Mouse (Mus musculus) spleen, postnatal 36 days (tissue): ENCODE results near the gene Eif3d.
"Not testable (repeated sequence)": the region's sequence is repeated elsewhere in the genome, so short reads cannot be mapped to it uniquely, and the experiment has no call there.

ENCODE experiments used
- DNase-seq, 2 experiments: peaks; one replicate each; pipeline ENCODE4 v3.0.0; 2022; ENCODE audit warnings: low spot score in 2 of 2, mixed read lengths in 1 of 2

The Eif3d gene

DNA sequence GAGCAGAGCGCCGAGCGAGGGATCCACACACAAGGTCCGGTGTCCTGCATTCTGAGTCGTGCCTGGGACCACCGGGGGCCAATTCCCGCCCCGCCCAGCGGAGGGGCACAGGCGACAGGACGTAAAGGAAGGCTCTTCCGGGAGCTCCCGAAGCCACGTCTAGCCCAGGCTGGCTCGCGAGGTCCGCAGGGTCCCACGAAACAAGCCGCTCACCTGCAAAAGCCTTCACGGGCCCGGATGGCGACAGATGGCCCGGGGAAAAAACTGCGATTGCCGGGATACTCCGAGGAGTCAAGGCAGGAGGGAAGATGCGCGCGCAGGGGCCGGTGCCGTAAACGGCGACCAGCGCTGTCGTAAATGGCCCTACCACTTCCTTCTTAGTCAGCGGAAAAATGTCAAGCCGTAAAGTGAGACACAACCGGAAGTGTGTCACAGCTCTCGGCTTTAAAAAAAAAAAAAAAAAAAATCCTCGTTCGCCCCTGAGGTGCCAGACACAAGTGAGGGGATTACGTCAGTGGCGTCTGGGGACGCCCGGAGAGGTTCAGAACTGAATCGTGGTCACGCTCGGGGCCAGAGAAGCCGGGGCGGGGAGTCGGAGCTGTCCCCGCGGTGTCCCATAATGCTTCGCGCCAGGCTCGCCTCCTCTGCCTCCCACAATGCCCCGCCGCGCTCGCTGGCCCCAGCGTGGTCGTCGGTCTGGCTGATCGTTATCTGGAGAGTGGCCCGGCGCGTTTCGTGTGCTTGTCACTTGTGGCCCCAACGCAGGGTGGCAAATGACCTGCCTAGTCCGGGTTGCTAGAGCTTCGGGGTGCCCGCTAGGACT is at the start of gene Eif3d:
Eif3d (minus strand) TSS at position 344 of the 823 bp plus-strand sequence.
- peak; percentile 92 to 96 for DNase-seq

DNA sequence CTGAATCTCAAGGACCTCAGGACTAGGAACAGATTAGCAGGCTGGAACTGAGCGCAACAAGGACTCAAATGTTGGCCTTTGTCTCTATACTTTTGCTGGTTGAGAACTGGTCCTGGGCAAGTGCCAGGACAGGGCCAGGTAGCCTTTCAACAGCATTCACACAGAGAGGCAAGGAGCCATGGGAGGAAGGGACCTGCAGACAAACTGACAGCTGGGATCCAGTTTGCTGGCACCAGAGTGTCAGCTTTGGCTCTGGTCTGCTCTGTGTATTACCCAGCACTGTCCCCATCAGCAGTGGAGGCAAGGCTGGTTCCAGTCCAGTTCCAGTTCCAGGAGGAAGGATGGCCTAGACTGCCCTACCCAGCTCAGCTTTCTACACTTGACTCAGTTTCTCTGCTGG is 43.4 kb upstream of the Eif3d start:
- no peak for DNase-seq

DNA sequence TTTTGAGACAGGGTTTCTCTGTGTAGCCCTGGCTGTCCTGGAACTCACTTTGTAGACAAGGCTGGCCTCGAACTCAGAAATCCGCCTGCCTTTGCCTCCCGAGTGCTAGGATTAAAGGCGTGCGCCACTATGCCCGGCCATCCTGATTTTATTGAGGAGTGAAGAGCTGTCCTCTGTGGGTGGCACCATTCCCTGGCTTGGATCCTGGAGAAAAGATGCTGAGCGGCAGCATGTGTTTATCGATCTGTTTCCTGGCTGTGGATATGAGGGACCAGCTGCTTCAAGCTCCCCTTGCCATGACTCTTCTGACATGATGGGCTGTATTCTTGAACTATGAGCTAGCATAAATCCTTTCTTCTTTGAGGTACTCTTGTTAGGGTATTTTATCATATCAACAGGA is 37.6 kb upstream of the Eif3d start:
- not testable (repeated sequence) for DNase-seq

DNA sequence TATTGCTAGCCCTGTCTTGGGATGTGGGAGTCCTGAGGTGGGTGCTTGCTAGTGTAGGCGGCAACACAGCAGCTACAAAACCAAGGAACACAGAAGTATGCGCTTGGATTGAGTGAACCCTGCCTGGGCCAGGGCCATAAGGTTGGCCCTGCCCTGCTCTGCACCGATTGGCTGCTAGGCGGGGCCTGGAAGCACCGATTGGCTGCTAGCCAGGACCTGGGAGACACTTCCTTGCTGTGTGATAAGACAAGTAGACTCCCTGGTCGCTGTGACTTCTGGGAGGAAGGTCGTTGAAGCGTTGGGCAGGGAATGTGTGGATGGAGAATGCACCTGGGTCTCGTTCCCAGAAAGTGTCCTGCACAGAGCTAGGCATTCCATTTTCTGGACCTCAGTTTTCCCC is 33.3 kb upstream of the Eif3d start:
- no peak for DNase-seq

DNA sequence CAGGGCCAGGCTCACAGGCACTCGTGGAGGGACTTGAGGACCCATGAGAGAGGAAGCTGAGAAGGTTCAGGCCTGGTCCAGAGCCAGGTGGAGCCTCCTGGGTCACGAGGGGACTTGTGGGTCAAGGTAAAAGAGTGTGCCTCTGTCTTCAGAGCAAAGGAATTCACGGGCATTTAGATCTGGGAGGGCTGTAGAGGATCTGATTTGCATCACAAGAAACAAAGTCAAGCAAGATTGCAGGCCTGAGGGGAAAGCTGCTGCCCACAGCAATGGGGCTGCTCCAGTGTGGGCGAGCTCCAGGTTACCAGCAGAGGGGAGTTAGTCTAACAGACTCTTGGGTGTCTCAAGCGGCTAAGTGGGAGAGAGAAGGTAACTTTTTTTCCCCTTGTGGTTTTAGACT is 30.8 kb upstream of the Eif3d start:
- no peak for DNase-seq

DNA sequence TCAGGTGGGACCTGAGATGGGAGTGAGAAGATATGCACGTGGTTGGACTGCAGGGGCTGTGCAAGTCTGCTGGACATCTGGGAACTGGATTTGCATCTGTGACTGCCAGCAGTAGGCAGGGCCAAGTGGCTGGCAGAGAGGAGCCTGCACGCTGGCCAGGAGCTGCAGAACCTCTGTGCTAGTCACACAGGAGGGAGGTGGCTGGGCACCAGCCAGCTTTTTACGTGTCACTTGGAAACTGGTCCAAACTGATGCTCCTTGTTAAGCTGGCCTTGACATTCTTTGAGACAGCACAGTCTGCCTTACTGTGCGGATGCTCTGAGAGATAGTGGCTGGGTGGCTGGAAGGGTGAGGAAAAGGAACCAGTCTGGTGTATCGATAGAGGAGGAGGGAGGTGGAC is 17.9 kb upstream of the Eif3d start:
- DNase-seq: no peak

DNA sequence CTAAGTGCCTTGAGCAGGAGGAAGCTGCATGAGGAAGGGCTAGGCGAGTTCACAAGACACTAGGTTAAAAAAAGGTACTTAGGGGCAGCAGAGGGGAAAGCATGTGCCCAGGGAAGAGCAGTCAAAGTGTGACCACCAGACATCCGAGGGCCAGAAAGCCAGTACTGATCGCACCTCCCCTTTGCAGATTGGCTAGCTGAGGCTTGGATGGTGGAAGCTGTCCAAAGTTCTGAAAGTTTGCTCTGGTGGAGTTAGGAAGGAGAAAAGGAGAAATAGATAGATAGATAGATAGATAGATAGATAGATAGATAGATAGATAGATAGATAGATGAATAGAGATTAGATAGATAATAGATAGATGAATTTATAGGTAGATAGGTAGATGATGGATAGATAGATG is 12.8 kb upstream of the Eif3d start:
- no peak for DNase-seq

DNA sequence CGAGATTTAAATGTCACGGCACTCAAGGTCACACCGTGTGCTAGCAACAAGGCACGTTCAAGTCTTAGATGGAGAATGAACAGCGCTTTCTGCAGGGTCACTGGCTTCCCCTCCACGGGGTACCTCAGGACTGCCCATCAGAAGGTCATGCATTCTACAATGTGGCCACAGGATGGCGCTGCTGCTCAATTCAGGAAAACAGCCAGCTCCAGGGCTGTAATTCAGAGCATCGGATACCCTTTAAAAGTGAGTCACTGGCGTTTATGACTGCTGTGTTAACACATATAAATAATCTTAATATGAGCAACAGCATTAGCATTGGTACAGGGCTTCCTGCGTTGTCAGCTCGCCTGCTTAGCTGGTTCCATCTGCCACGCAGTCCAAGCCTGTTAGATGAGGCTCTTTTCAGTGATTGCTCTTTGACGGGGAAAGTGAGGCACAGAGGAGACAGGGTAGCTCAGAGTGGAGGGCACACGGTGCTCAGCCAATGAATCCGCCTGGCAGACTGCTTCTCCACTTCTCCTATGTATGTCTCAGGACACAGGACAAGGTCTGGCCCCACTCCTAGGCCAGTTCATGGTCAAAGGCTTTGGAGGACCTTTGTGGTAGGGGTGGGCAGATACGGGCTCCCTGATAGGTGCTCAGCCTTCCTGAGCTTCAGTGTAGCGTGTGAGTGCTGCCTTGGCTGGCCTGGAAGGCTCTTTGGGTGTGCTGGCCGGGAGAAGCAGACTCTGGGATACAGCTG is 11.8 kb upstream of the Eif3d start:
- peak in 1 of 2 experiments; percentile 37 for DNase-seq

DNA sequence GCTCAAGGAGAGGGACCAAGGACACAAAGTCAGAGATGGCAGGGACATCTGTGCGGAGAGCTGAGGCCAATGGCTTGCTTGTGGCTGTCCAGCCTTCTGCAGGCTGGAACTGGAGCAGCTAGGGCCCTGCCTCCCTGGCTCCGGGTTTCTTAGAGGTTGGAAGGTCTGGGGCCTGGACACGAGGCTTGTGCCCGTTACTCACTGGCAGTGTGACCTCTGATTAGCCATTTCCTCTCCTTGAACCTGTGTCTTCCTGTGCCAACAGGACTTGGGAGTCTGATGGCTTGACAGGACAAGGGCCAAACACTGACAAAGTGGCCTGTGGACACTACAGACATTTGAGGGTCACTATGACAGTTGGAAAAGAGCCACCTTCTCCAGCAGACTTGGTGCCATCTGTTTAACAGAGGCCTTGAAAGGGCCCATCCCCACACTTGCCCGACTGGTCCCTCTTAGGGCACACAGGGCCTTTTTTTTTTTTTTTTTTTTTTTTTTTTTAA is 10.6 kb upstream of the Eif3d start:
- DNase-seq: no peak

DNA sequence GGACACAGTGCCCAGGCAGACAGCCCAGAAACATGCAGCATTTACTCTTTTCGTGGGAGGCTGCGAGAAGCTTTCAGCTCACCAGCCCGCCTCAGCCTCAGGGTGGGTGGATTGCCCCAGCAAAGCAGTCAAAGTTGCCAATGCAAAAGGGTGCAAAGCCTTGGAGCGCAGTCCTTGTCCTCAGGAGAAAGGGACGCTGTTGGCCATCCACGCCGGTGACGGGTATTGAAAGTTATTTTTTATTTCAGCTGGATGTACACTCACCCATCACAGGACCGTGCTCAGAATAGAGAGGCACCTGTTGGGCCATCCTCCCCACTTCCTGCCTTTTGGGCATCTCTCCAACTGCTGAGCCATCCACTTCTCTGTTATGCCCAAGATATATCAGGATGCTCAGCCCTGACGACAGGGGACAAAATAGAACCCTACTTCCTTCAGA is 8.8 kb upstream of the Eif3d start:
- no peak for DNase-seq

DNA sequence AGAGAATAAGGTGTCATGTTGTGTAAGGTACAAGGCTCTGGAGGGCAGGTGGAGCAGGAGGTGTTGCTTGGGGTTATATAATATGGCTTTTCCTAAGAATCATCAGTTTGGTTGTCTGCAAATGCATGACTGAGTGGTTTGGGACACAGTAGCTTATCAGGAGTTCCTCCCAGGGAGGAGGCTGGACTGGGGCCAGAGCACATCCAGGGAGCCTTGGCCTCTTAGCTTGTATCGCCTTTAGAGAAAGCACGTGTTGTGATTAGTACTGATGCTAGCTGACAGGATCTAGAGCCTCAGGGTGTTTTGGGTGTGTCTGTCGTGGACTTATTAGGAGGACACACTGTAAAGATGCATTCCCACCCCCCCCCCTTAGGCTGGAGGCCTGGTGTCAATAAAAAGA is 7.0 kb upstream of the Eif3d start:
- DNase-seq: peak in 1 of 2 experiments; percentile 21

DNA sequence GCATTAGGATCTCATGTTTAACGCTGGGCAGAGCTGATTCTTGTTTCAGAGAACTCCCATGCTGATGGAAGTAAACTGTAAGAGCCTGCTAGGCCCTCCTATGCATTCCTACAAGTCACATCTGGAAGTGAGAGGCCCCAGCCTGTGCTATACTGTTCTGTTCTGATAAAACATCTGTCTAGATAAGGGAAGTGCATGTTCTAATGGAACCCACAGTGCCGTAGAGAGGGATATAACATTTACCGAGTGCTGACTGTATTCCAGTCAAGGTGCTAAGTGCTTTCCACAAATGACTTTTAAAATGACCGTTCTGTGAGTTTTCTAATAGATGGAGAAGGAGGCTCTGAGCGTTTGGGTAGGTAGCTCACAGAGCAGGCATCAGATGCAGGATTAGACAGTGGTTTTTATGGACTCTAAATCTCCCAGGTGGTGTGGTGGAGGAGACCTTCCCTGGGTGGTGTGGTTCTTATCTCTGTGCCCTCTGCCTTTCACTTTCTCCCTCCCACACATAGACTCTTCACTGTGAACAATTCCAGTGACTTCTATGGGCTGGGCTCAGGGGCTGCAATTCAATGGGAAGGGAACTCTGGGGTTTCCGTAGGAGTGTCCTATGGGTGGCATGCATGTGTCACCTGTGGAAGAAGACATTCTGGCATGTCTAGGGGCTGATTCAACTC is 3.7 kb upstream of the Eif3d start:
- DNase-seq: no peak

DNA sequence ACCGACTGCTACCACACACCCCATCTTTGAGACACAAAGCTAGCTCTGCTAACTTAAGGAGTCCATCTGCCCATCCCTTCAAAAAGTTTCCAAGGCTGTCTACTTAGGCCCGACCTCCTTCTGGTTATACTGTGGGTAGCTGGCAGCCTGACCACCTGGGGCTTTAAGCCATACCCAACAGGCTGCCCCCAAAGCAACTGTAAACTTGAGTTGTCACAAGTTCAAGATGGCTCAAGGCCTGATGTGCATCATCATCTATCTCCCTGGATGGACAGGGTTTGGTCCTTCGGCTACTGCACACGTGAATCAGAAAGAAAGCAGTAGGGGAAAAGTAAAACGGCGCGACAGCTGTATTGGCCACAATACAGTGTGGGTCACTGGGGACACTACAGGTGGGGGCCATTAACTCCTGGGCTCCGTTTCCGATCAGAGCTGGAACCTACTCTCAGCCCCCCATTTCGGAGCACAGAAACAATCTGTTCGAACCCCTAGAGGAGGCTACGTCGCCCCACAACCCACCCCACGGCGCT is 608 bp downstream of the Eif3d start:
- DNase-seq: no peak

DNA sequence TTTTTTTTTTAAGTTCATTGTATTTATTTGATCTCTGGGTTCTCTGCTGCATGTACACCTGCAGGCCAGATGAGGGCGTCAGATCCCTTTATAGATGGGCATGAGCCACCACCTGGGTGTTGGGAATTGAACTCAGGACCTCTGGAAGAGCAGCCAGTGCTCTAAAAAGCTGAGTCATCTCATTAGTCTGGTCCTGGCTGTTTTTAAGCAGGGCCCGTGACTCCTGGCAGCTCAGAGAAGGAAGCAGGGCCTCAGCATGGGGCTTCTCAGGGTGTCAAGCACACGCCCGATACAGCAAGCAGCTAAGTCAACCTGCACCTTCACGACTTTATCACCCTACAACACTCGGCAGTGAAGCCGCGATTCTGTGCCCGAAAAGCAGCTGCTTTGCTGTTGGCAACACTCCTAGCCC is 5.5 kb downstream of the Eif3d start:
- DNase-seq: no peak

DNA sequence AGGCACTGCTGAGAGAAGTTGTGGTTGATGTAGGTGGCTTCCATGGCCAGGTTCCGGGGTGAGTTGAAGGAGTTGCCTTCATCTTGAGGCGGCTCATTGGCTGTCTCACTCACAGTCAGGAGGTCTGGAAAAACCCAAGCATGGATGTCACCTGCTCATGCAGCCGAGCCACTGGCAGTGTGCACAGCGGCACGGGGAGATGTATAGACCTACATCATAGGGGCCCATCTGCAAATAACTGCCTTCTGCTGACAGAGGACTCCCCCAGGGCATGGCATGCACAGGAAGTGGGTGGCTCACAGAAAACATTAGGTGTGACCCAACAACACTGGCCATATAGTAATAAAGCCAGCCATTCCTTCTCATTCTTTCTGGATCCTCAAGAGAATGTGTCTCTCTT is 8.2 kb downstream of the Eif3d start:
- DNase-seq: no peak

DNA sequence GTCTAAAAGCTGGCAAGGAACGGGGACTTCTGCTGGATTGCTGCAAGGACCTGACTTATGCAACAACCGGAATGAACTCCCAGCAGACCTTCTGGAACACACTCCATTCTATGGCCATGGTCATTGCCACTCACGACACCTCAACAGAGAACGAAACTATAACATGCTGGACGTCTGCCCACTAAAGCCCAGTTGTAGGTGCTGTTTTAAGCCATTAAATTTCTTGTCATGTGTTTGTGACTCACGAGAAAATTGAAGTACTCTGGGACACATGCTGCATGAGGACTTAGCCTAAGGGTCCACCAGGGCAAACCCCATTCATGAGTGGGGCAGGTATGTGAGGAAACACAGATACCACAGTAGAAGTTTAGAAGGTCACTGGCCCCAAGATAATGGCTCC is 9.9 kb downstream of the Eif3d start:
- no peak for DNase-seq

DNA sequence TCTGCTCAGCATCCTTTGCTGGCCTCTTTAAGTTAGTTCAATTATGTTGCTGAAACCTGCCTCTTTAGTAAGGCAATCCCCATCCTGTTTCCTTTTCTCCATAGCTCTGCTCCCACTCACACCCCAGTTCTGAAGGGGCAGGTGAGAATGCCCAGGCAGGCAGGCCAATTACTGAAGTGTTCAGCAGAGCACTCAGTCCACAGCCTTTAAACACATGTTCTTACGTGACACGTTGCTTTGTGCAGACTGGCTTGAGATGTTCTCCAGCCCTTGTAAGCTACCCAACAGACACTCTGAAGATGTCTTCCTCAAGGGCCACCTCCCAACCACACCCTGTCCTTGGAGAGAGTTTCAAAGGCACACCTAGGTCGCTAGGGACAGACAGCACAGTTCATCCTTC is 12.5 kb downstream of the Eif3d start:
- no peak for DNase-seq

DNA sequence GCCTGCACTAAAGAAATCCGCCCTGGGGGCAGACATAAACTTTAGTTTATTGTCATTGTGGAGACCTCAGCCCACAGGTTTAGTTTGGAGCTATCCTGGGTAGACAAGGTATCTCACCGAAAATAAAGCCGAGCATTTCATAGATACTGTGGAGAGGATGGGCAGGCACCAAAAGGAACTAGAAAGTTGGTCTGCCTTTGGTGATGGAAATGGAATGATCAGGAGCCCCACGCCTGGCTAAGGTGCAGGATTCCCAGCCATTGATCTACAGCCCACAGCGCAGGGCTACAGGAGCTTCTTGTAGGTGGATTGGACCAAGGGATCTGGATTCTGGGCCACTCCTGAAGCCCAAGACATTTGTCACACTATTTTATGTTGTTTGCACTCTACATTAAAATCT is 13.0 kb downstream of the Eif3d start:
- DNase-seq: no peak

DNA sequence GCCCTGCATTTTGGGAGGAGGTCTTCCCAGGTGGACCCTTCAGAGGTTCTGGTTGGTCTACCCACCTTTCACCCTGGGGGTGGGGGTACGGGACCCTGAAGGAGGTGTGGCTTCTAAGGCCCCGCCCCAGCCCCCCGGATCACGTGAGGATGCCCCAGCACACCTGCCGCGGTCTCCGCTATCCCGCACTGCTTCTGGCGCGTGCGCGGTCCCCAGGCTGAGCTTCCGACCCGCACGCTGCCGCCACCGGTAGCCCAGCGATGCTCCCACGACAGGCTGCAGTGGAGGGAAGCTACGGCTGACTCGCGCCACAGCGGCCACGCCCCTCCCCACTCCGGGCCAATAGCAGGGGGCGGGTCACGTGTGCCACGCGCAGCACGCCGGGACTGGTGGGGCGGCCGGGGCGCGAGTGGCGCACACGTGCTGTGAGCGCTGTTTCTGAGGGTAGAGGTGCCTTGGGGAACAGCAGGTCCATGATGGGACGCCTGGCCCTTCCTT is 14.2 kb downstream of the Eif3d start, which contains the start of gene Foxred2:
Foxred2 (minus strand) TSS at position 319 of the 498 bp plus-strand sequence.
- DNase-seq: peak; percentile 86 to 88

DNA sequence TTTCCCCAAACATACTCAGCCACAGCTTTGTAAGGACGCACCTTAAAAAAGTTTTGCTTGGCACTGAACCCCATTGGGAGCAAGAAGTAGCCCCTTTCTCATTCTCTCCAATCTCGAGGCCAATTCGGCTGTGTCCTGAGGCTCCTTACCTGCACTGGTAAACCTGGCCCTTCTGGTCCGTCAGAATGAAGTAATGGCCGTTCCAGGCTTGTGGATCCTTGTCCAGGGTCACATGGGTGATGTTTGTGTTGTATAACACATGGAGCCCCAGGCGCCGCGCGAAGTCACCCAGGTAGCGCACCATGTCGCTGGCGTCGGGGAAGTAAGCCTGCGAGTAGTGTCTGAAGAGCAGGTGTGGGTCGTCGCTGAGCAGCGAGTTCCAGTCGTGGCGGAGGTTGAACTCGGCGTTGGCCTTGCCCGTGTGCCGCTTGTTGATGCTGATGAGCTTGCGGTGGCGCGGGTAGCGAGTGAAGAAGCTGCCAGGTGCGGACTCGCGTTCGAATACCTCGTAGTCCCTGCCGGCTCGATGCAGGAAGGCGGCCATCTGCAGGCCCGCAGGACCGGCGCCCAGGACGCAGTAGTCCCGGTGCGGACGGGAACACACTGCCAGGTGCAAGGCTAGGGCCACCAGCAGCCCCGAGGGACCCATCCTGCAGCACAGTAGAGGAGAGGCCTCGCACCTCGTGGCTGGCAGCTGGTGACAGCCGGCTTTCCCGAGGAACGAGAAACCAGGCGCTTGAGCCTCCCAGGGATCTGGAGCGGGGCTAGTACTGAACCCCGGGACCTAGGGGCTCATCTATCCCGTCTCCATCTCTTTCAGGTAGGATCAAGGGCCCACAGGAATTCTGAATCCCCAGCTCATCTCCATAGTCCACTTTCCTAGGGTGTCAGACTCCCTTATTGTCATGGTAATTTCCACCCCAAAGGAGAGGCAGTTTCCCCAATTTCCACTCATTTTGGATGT is 14.9 kb downstream of the Eif3d start:
- DNase-seq: no peak

DNA sequence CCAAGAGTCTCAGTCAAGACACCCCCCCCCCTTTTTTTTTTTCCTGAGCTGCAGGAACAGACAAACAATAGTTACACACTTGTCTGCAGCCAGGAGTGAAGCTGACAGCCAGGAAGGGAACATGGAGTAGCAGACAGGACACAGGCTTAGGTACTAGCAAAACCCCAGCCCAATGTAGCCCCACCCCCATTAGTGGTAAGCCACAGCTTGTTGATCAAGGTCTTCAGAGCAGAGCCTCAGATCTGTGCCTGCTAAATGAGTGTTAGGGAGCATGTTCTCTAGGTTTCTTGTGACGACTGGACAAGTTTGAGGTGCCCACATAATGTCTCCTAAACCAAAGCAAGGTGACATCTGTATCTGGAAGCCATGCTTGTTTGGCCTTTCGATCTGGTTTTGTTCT is 16.3 kb downstream of the Eif3d start:
- DNase-seq: no peak
